Mouse (Mus musculus) spleen, postnatal 10 days (tissue): ENCODE measurements around the gene C130074G19Rik.
A peak's percentile ranks its signal among the peaks of the same experiment; 100 is the strongest.

Source experiments
- DNase-seq, 2 experiments: peaks; one replicate each; pipeline ENCODE4 v3.0.0; 2021 to 2022; ENCODE audit warnings: low spot score in 2 of 2

C130074G19Rik gene

GRCm38 (mm10) chr1:184873910-184874309, 9.1 kb downstream of the C130074G19Rik start:
- no peak for DNase-seq

GRCm38 (mm10) chr1:184872069-184872819, 10.8 kb downstream of the C130074G19Rik start:
- no peak for DNase-seq

- DNase-seq = no peak
Measured at GRCm38 (mm10) chr1:184871506-184871905, 11.5 kb downstream of the C130074G19Rik start.

- DNase-seq = no peak
Measured at GRCm38 (mm10) chr1:184870646-184871385, 12.2 kb downstream of the C130074G19Rik start.

- no peak for DNase-seq
Measured at GRCm38 (mm10) chr1:184869939-184870565, 13.0 kb downstream of the C130074G19Rik start.

GRCm38 (mm10) chr1:184867640-184868120, 15.3 kb downstream of the C130074G19Rik start:
- no peak for DNase-seq

- DNase-seq = no peak
Measured at GRCm38 (mm10) chr1:184864381-184864801, 18.6 kb downstream of the C130074G19Rik start.

- no peak for DNase-seq
Measured at GRCm38 (mm10) chr1:184862636-184863035, 20.4 kb downstream of the C130074G19Rik start.

- DNase-seq = no peak
Measured at GRCm38 (mm10) chr1:184861551-184861950, 21.5 kb downstream of the C130074G19Rik start.

- DNase-seq = no peak
Measured at GRCm38 (mm10) chr1:184860276-184860675, 22.7 kb downstream of the C130074G19Rik start.

GRCm38 (mm10) chr1:184858253-184858652, 24.8 kb downstream of the C130074G19Rik start:
- DNase-seq = no peak

- DNase-seq = no peak
Measured at GRCm38 (mm10) chr1:184857216-184857615, 25.8 kb downstream of the C130074G19Rik start.

- DNase-seq = no peak
Measured at GRCm38 (mm10) chr1:184853922-184854321, 29.1 kb downstream of the C130074G19Rik start.

- DNase-seq = peak; percentile 40 to 75
Measured at GRCm38 (mm10) chr1:184853339-184853738, 29.7 kb downstream of the C130074G19Rik start.

- peak; percentile 53 to 74 for DNase-seq
Measured at GRCm38 (mm10) chr1:184851741-184852618, 31.0 kb downstream of the C130074G19Rik start.

GRCm38 (mm10) chr1:184851166-184851565, 31.9 kb downstream of the C130074G19Rik start:
- DNase-seq = no peak

GRCm38 (mm10) chr1:184846973-184847372, 36.0 kb downstream of the C130074G19Rik start:
- no peak for DNase-seq

- peak; percentile 25 to 33 for DNase-seq
Measured at GRCm38 (mm10) chr1:184846092-184846750, 36.8 kb downstream of the C130074G19Rik start, which contains the start of gene Marc2. Marc2 (minus strand) TSS chr1:184846451.

GRCm38 (mm10) chr1:184845111-184846071, 37.6 kb downstream of the C130074G19Rik start:
- peak; percentile 86 to 92 for DNase-seq
